Mouse (Mus musculus) induced T-regulatory cell, adult 2 months (primary cell): Measurements from ENCODE around the gene Fthl17c.
"Not testable (repeated sequence)": the region's sequence is repeated elsewhere in the genome, so short reads cannot be mapped to it uniquely, and the experiment has no call there.

ENCODE experiments used
- DNase-seq: peaks from one replicate; pipeline ENCODE4 v3.0.0-alpha.2; 2012; ENCODE audit warnings: low read depth

The Fthl17c gene

DNA sequence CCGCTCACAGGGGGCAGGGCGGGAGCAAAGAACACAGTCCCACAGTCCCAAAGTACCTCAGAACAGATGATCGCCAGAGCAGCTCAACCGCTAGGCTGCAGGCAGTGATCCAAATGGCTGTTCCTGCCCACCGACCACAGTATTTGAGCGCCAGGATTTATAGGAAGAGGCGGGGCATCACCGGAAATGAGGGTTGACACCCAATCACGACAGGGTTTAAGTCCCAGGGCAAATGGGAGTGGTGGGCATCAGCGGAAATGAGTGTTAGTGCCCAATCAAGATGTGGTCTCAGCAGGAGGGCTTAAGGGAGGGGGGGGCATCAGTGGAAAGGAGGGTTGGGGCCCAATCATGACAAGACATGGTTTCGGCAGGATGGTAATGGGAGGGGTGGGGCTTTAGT is at the start of gene Fthl17c:
TSS of gene Fthl17c (minus strand) at position 101 of the 400 bp plus-strand sequence.
- not testable (repeated sequence) for DNase-seq

DNA sequence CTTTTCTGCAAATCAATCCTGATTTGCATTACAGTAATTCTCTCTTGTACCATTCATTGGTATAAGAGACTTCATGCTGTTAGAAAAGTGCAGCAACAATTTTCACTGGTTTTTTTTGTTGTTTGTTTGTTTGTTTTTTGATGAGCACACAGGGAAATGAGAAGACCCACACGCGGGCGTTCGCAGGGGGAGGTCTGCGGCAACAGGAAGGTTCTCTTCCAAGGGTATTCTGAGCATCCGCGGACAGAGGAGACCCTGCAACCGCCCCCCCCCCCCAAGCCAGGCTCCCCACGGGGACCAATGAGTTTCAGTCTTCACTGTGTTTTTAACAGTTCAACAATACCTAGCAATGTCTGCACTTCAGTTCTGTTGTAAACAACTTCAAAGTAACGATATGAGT is 43.1 kb upstream of the Fthl17c start:
- DNase-seq: no peak

- DNase-seq: no peak
Observed at GRCm38 (mm10) chrX:9016079-9016478, 39.7 kb upstream of the Fthl17c start.

DNA sequence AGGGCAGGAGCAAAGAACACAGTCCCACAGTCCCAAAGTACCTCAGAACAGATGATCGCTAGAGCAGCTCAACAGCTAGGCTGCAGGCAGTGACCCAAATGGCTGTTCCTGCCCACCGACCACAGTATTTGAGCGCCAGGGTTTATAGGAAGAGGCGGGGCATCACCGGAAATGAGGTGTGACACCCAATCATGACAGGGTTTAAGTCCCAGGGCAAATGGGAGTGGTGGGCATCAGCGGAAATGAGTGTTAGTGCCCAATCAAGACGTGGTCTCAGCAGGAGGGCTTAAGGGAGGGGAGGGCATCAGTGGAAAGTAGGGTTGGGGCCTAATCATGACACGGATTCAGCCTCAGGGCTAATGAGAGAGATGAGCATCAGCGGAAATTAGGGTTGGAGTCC is 10.3 kb upstream of the Fthl17c start, which contains the start of gene Fthl17d:
TSS of gene Fthl17d (minus strand) at position 101 of the 400 bp plus-strand sequence.
- DNase-seq: not testable (repeated sequence)

GRCm38 (mm10) chrX:8964618-8965017 is 11.7 kb downstream of the Fthl17c start:
- peak; percentile 2 for DNase-seq

DNA sequence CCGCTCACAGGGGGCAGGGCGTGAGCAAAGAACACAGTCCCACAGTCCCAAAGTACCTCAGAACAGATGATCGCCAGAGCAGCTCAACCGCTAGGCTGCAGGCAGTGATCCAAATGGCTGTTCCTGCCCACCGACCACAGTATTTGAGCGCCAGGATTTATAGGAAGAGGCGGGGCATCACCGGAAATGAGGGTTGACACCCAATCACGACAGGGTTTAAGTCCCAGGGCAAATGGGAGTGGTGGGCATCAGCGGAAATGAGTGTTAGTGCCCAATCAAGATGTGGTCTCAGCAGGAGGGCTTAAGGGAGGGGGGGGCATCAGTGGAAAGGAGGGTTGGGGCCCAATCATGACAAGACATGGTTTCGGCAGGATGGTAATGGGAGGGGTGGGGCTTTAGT is 13.5 kb downstream of the Fthl17c start, which contains the start of gene Fthl17b:
TSS of gene Fthl17b (minus strand) at position 101 of the 400 bp plus-strand sequence.
- not testable (repeated sequence) for DNase-seq

DNA sequence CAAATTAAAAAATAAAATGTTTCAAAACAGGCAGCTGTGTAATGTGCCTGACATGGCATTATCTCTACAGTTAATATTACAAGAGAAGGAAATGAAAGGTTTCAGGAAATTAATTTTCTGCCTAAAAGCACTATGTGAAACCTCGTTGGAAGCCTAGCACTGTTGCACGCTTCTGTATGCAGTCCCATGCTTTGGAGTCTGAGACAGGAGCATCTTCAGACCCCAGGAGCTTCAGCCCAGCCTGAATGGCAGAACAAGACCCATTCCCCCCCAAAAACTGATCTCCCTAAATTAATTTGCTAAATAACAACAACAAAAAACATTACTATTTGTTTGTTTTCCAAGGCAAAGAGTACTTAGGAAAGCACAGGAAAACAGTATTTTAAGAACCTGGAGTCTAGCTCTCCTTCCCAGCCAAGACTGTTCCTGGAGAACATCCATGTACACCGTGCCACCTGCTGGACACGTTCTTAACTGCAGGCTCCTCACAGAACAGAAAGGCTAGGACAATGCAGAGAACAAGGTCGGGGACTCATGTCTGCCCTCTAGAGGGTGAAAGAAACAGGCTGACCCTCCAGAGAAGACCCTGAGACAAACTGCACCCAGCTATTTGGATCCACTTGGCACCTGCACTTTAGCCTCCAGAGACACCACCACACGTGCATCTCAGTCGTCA is 28.1 kb downstream of the Fthl17c start:
- DNase-seq: peak; percentile 57

DNA sequence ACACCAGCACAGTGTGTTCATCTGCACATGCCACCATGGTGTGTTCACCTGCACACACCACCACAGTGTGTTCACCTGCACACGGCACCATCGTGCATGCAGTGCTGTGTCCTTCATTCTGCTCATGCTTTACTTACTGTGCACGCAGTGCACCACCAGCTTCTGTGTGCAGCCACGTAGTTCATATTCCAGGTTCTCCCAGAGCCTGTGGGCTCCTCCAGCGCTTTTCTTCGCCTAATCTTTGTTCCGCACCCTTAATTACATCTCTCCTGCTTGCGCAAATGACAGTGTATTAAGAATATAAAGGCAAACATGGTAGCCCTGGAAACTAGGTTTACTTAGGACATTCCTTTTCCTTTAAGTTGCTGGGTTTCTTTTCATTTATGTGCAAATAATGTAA is 32.3 kb downstream of the Fthl17c start:
- DNase-seq: no peak

DNA sequence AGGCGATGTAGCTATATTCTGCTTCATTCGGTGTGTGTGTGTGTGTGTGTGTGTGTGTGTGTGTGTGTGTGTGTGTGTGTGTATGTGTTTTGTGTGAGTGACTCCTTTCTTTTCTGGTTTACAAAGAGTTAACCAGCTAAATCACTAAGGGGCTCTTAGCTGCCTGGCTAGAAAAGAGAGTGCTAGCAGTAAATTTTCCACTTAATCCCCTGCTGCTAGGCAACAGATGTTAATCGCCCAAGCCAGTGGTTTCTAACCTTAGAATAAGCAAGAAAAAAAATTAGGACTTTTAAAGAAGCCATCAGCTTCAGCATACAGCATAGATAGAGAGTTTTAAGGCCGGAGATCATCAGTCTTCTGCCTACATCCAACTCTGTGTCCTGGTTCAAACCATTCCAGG is 49.1 kb downstream of the Fthl17c start:
- no peak for DNase-seq
